Mouse (Mus musculus) erythroid progenitor cell, adult 5-6 weeks (primary cell): ENCODE data around the gene Gm10378. TPM values are rescaled to one million over a fixed set of nuclear protein-coding genes. Genes with fewer than 3 reads are reported as not detected.
"Not testable (repeated sequence)": the region's sequence is repeated elsewhere in the genome, so short reads cannot be mapped to it uniquely, and the experiment has no call there.

Source experiments
- ATAC-seq: replicated peaks from 2 replicates; pipeline ENCODE4 v1.8.0; 2016; ENCODE audit warnings: moderate number of reproducible peaks, mild to moderate bottlenecking, moderate TSS enrichment, inconsistent platforms; ENCODE audit not compliant: poor library complexity, low FRiP score, severe bottlenecking
- total RNA-seq, 2 experiments: library from RNA; stranded (forward) in 1 of 2; stranded (reverse) in 1 of 2; fragments of 150-400 nt in 1 of 2; fragments of 186-747, 209-891 nt in 1 of 2; gene quantifications; 2 replicates each; pipeline versions ENCODE4 v1.2.3 to v1.2.4; 2015 to 2017; ENCODE audit warnings: low replicate concordance in 2 of 2

The Gm10378 gene
- total RNA-seq (2015; ENCODE audit: low replicate concordance): not detected in 2 replicates
- total RNA-seq (2017; ENCODE audit: low replicate concordance): not detected in 2 replicates

DNA sequence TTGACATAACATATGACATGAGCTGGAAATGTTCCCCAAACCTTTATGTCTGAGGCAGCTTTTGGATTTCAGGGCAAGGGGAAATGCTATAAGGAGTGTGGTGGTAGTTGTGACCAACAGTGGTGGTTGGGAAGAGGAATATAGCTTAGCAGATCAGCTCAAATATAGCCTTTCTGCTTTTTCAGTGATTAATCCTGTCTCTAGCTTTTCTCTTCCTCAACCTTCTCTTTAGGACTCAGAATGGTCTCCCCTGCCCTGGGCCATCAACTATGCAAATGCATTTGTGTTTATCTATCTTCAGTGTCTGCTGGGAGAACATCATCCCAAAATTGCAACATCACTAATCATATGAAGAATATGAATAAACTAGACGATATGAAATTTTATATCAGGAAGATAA lies at the start of gene Gm10378:
Gene Gm10378, plus strand, starts transcription at position 301 of the 400 bp plus-strand sequence.
- not testable (repeated sequence) for ATAC-seq

DNA sequence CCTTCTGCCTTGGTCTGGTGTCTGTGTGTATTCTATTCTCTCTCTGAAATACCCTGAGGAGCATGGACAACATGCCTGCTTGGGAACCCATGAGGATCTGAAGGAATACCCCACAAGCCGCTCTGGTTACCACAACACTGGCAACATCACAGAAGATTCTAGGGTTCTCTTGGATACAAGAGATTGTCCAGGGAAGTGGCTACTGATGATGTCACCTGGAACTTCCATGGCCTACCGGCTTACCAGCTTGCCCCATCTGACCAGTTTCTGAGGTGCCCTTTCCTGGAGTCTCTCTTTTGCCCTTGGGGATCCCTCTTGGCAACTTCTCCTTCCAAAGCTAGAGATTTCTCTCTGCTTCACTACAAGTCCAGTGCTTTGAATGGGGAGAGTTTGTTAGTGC lies 13.9 kb upstream of the Gm10378 start, which contains the start of gene Gm3633:
Gene Gm3633, minus strand, starts transcription at position 101 of the 400 bp plus-strand sequence.
- ATAC-seq: not testable (repeated sequence)

Other genes starting within 250 kb of the Gm10378 start
- gene Gm8005, start 216.3 kb upstream of the Gm10378 start, total RNA-seq (2015; ENCODE audit: low replicate concordance): not detected in 2 replicates
- not detected in 2 replicates for gene Gm8005, start 216.3 kb upstream of the Gm10378 start, total RNA-seq (2017; ENCODE audit: low replicate concordance)
- gene Gm8011, start 192.1 kb upstream of the Gm10378 start, total RNA-seq (2015; ENCODE audit: low replicate concordance): not detected in 2 replicates
- not detected in 2 replicates for gene Gm8011, start 192.1 kb upstream of the Gm10378 start, total RNA-seq (2017; ENCODE audit: low replicate concordance)
- gene Gm8020, start 153.6 kb upstream of the Gm10378 start, total RNA-seq (2015; ENCODE audit: low replicate concordance): not detected in 2 replicates
- not detected in 2 replicates for gene Gm8020, start 153.6 kb upstream of the Gm10378 start, total RNA-seq (2017; ENCODE audit: low replicate concordance)
- gene Gm8024, start 131.7 kb upstream of the Gm10378 start, total RNA-seq (2015; ENCODE audit: low replicate concordance): not detected in 2 replicates
- gene Gm8024, start 131.7 kb upstream of the Gm10378 start, total RNA-seq (2017; ENCODE audit: low replicate concordance): not detected in 2 replicates
- gene Gm17124, start 56.1 kb upstream of the Gm10378 start, total RNA-seq (2015; ENCODE audit: low replicate concordance): not detected in 2 replicates
- gene Gm17124, start 56.1 kb upstream of the Gm10378 start, total RNA-seq (2017; ENCODE audit: low replicate concordance): not detected in 2 replicates
- not detected in 2 replicates for gene Gm3633, start 14.0 kb upstream of the Gm10378 start, total RNA-seq (2015; ENCODE audit: low replicate concordance)
- gene Gm3633, start 14.0 kb upstream of the Gm10378 start, total RNA-seq (2017; ENCODE audit: low replicate concordance): not detected in 2 replicates
- not detected in 2 replicates for gene Gm3015, start 112.9 kb downstream of the Gm10378 start, total RNA-seq (2015; ENCODE audit: low replicate concordance)
- not detected in 2 replicates for gene Gm3015, start 112.9 kb downstream of the Gm10378 start, total RNA-seq (2017; ENCODE audit: low replicate concordance)
- not detected in 2 replicates for gene Gm10377, start 142.0 kb downstream of the Gm10378 start, total RNA-seq (2015; ENCODE audit: low replicate concordance)
- gene Gm10377, start 142.0 kb downstream of the Gm10378 start, total RNA-seq (2017; ENCODE audit: low replicate concordance): not detected in 2 replicates
- gene Gm21977, start 197.5 kb downstream of the Gm10378 start, total RNA-seq (2015; ENCODE audit: low replicate concordance): not detected in 2 replicates
- gene Gm21977, start 197.5 kb downstream of the Gm10378 start, total RNA-seq (2017; ENCODE audit: low replicate concordance): not detected in 2 replicates